Mouse (Mus musculus) liver, postnatal 0 days (tissue): ENCODE measurements at regions not wholly inside any gene's neighbourhood (a gene's known extent, or its start where the extent isn't known, plus 50 kb on each side); places are given as distances from the start of the nearest gene placed in this dataset.

ENCODE experiments used
- CTCF ChIP-seq: sonication (generic); IDR thresholded peaks from 2 replicates; pipeline ENCODE4 v1.5.1; 2016; ENCODE audit warnings: antibody characterized with exemption, low read depth
- EP300 ChIP-seq: IDR thresholded peaks from 2 replicates; pipeline ENCODE4 v1.6.1; 2016; ENCODE audit warnings: antibody characterized with exemption, low read depth, mild to moderate bottlenecking

DNA sequence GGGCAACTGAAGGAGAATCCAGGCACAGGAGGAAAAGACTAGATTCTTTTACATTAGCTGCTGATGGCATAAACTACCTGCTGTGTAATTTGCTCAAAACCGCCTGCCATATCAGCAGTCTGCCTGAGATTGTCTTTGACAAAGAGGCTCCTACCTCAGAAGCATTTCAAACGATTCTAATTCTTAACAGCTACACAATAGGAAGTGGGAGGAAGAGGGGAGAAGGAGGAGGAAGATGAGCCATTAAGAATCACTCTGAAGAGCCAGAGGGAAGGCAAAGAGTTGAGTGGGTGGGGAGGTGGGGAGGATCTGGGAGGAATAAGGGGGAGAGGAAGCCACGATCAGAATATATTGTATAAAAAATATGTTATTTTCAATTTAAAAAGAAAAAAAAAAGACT, 500.9 kb upstream of the Gm10131 start:
- TF ChIP-seq CTCF (no peak), EP300 (no peak)
